Mouse (Mus musculus): ENCODE measurements around the gene Tex52.

Tex52 gene

DNA sequence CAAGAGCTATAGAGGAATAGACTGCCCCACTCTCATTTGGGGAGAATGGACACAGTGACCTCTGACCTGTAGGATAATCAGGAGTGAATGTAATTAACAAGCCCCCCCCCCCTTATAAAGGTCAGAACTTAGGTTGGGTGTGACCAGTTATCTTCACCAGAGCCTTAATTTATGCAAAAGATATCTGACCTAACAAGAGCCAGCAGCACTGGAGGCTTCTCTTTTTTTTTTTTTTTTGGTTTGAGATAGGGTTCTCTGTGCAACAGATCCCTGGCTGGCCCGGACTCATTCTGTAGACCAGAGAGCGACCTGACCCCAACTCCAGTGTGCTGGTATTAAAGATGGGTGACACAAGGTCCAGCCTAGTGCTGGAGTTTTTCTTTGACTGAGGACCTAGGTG is 54.0 kb downstream of the Tex52 start:
- no peak for DNase-seq (ENCODE audit: low read depth)

DNA sequence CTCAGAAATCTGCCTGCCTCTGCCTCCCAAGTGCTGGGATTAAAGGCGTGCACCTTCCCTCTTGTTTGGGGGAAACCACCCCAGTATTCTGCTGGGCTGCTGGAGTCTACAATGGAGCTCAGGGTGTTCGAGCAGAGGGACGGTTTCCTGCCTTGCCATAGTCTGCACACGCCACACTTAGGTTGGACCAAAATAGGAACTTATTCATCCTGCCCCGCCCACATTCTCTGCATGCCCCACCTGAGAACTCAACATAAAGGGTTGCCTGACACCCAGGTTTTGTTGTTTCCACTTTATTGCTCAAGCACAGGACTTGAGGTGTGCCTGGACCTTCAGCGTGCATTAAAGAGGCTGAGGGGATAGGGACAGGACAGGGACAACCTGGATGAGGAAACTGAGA is 54.6 kb downstream of the Tex52 start:
- DNase-seq (ENCODE audit: low read depth), result no peak

DNA sequence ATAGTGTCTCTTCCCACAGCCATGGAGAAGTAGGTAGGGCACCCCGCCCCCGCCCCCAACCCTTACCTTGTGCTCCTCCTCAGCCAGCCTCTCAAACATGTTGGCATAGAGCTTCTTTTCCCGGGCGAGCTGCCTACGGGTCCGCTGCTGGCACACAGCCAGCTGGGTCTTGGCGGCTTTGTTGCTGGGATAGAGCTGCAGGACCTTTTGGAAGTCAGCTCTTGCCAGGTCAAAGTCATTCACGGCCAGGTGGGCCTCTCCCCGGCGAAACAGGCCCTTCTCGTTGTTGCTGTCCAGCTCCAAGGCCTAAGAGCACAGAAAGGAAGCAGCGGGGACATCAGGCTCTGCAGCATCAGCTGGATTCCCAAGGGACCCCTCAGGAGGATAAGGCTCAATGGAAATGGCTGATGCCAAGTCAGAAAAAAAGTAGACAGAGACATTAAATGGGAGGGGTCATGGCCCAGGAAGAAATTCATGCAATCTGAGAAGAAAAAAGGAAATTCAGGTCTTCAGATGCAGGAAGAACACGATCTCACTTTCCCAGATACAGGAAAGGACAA is 57.2 kb downstream of the Tex52 start:
- no peak for DNase-seq (ENCODE audit: low read depth)

GRCm38 (mm10) chr6:128433566-128433965 is 58.3 kb downstream of the Tex52 start:
- DNase-seq (ENCODE audit: low read depth), result no peak

All from induced T-regulatory cell, adult 2 months (primary cell).